Mouse (Mus musculus) forebrain, postnatal 0 days (tissue): ENCODE results near the gene Crabp2. TPM values are rescaled to one million over a fixed set of nuclear protein-coding genes. Genes with fewer than 3 reads are reported as not detected.

ENCODE experiments used
- ATAC-seq: fragments of 200-750 bp; cut with Nextera tagmentation; 2 replicates; pipeline ENCODE4 v1.8.0; 2017; ENCODE audit warnings: mild to moderate bottlenecking, moderate library complexity
- DNase-seq: peaks from one replicate; pipeline ENCODE4 v3.0.0-alpha.2; 2015
- H3K27ac ChIP-seq: fragments of 300-500 bp; sonication (generic); 2 replicates; pipeline ENCODE4 v1.5.1; 2014; ENCODE audit warnings: low read depth, mild to moderate bottlenecking, antibody characterized with exemption, low read length, moderate library complexity, mixed read lengths
- H3K27me3 ChIP-seq: fragments of 300-500 bp; sonication (generic); 2 replicates; pipeline ENCODE4 v1.6.1; 2014; ENCODE audit warnings: mild to moderate bottlenecking, low read length, mixed read lengths; ENCODE audit not compliant: insufficient read depth
- H3K36me3 ChIP-seq: fragments of 300-500 bp; sonication (generic); 2 replicates; pipeline ENCODE4 v1.6.1; 2014; ENCODE audit warnings: mild to moderate bottlenecking, moderate library complexity; ENCODE audit not compliant: insufficient read depth
- H3K4me1 ChIP-seq: fragments of 300-500 bp; sonication (generic); 2 replicates; pipeline ENCODE4 v1.6.1; 2014; ENCODE audit warnings: antibody characterized with exemption; ENCODE audit not compliant: insufficient read depth
- H3K4me2 ChIP-seq: fragments of 300-500 bp; sonication (generic); 2 replicates; pipeline ENCODE4 v1.6.1; 2014; ENCODE audit warnings: low read depth, mild to moderate bottlenecking, moderate library complexity
- H3K4me3 ChIP-seq: fragments of 300-500 bp; sonication (generic); 2 replicates; pipeline ENCODE4 v1.5.1; 2014; ENCODE audit warnings: low read depth, low read length, mixed read lengths
- H3K9ac ChIP-seq: fragments of 300-500 bp; sonication (generic); 2 replicates; pipeline ENCODE4 v1.6.1; 2014; ENCODE audit warnings: mild to moderate bottlenecking
- H3K9me3 ChIP-seq: fragments of 300-500 bp; sonication (generic); 2 replicates; pipeline ENCODE4 v1.6.1; 2016; ENCODE audit warnings: low read length
- CTCF ChIP-seq: sonication (generic); IDR thresholded peaks from 2 replicates; pipeline ENCODE4 v1.5.1; 2016; ENCODE audit warnings: antibody characterized with exemption, control low read depth, low read depth
- WGBS: fragments of 180-500 bp; shearing (Covaris S2); extraction: QIAGEN DNeasy Blood & Tissue Kit; methylation state at CpG from one replicate; pipeline ENCODE4 v1.1.7; 2014; 5-methylcytosine and 5-hydroxymethylcytosine counted together
- polyA plus RNA-seq: library from polyadenylated mRNA; unstranded; fragments of >200 nt; fragmentation: Nextera tagmentation; extraction: Ambion mirVana; gene quantifications from 2 replicates; pipeline ENCODE4 v1.2.1, GENCODE M21; 2015
- total RNA-seq: library from RNA; depleted of rRNA; stranded (reverse); fragments of >200 nt; gene quantifications from 2 replicates; pipeline ENCODE4 v1.2.3, GENCODE M21; 2014

The Crabp2 gene
- total and polyA plus RNA-seq, 2 experiments from 2014 or later = 17.4 to 24.7 TPM

- Histone ChIP-seq H3K4me2 (no peak overlapping the region), H3K36me3 (peaks cover 36% of the 10 kb centered on the region), H3K9me3 (no peaks in the 10 kb centered on the region), H3K27ac (no peak overlapping the region), H3K4me1 (0 out of 2 replicates have a peak, but pooled peaks cover 2% of the 10 kb centered on the region), H3K9ac (no peak overlapping the region), H3K4me3 (no peak overlapping the region), H3K27me3 (no peaks in the 10 kb centered on the region)
- 95% methylated on average over 10 of the region's 10 CpGs for WGBS
- TF ChIP-seq CTCF = no peak
- no peak for ATAC-seq
- DNase-seq = no peak
These were observed 34.6 kb upstream of the Crabp2 start for GRCm38 (mm10) chr3:87913891-87914290.

GRCm38 (mm10) chr3:87916990-87917389 lies 31.5 kb upstream of the Crabp2 start:
- Histone ChIP-seq H3K9ac (no peak overlapping the region), H3K36me3 (peaks cover 40% of the 10 kb centered on the region), H3K4me2 (no peak overlapping the region), H3K4me1 (0 out of 2 replicates have a peak, but pooled peaks cover 3% of the 10 kb centered on the region), H3K27ac (no peak overlapping the region), H3K4me3 (no peak overlapping the region), H3K27me3 (no peaks in the 10 kb centered on the region), H3K9me3 (no peaks in the 10 kb centered on the region)
- WGBS = 93% methylated on average over 1 of the region's 1 CpGs
- DNase-seq = no peak
- no peak; the same call in 1 of the 2 replicates for TF ChIP-seq CTCF
- ATAC-seq = no peak

GRCm38 (mm10) chr3:87918551-87918950 lies 29.9 kb upstream of the Crabp2 start:
- peak overlapping the region; percentile 70; the same call in 1 of the 2 replicates for H3K27ac ChIP-seq
- WGBS = 92% methylated on average over 1 of the region's 1 CpGs
- no peaks in the 10 kb centered on the region for H3K9me3 ChIP-seq
- H3K4me1 ChIP-seq = 0 out of 2 replicates have a peak, but pooled peaks cover 3% of the 10 kb centered on the region
- peaks cover 46% of the 10 kb centered on the region for H3K36me3 ChIP-seq
- no peak overlapping the region for H3K9ac ChIP-seq
- no peaks in the 10 kb centered on the region for H3K27me3 ChIP-seq
- peak overlapping the region; percentile 66; the same call in 1 of the 2 replicates for H3K4me2 ChIP-seq
- ATAC-seq (no peak), DNase-seq (no peak)
- no peak overlapping the region for H3K4me3 ChIP-seq
- no peak for TF ChIP-seq CTCF

- Histone ChIP-seq H3K4me3 (peak within 1 kb of the TSS; percentile 50), H3K9me3 (no peaks in the 10 kb centered on the region), H3K9ac (peak within 1 kb of the TSS; percentile 56), H3K27me3 (no peaks in the 10 kb centered on the region), H3K36me3 (peaks cover 45% of the 10 kb centered on the region), H3K4me1 (0 out of 2 replicates have a peak, but pooled peaks cover 3% of the 10 kb centered on the region), H3K4me2 (peak within 1 kb of the TSS; percentile 66), H3K27ac (peak within 1 kb of the TSS; percentile 70)
- no peak for TF ChIP-seq CTCF
- ATAC-seq (peak; percentile 95), DNase-seq (peak; percentile 95)
- WGBS = under 1% methylated on average over 30 of the region's 30 CpGs
These were observed 28.9 kb upstream of the Crabp2 start, which contains the start of gene Mrpl24 for GRCm38 (mm10) chr3:87919336-87920108. Mrpl24 (plus strand) TSS chr3:87919506.

GRCm38 (mm10) chr3:87920270-87920943 lies 28.1 kb upstream of the Crabp2 start:
- H3K4me2 ChIP-seq = peak overlapping the region; percentile 66
- 71% methylated on average over 9 of the region's 9 CpGs for WGBS
- 0 out of 2 replicates have a peak, but pooled peaks cover 3% of the 10 kb centered on the region for H3K4me1 ChIP-seq
- no peak overlapping the region for H3K27ac ChIP-seq
- H3K36me3 ChIP-seq = peaks cover 45% of the 10 kb centered on the region
- TF ChIP-seq CTCF = peak; percentile 21; the same call in 1 of the 2 replicates
- no peak overlapping the region for H3K9ac ChIP-seq
- no peak for ATAC-seq
- H3K27me3 ChIP-seq = no peaks in the 10 kb centered on the region
- no peaks in the 10 kb centered on the region for H3K9me3 ChIP-seq
- DNase-seq = no peak
- peak overlapping the region; percentile 50 for H3K4me3 ChIP-seq

- TF ChIP-seq CTCF = no peak
- Histone ChIP-seq H3K27me3 (no peaks in the 10 kb centered on the region), H3K4me1 (peaks cover 5% of the 10 kb centered on the region; the same call in 1 of the 2 replicates), H3K36me3 (peaks cover 56% of the 10 kb centered on the region), H3K4me3 (no peak overlapping the region), H3K4me2 (no peak overlapping the region), H3K9ac (no peak overlapping the region), H3K27ac (no peak overlapping the region), H3K9me3 (no peaks in the 10 kb centered on the region)
- DNase-seq (no peak), ATAC-seq (no peak)
- 89% methylated on average over 7 of the region's 7 CpGs for WGBS
These were observed 23.5 kb upstream of the Crabp2 start for GRCm38 (mm10) chr3:87924996-87925395.
